Mouse (Mus musculus): ENCODE measurements around the gene Tmcc2. TPM values are rescaled to one million over a fixed set of nuclear protein-coding genes. Genes with fewer than 3 reads are reported as not detected.
A peak's percentile ranks its signal among the peaks of the same experiment; 100 is the strongest.

The Tmcc2 gene
- total RNA-seq, 2 experiments from 2014 or later, result 2,859 to 5,593 TPM

DNA sequence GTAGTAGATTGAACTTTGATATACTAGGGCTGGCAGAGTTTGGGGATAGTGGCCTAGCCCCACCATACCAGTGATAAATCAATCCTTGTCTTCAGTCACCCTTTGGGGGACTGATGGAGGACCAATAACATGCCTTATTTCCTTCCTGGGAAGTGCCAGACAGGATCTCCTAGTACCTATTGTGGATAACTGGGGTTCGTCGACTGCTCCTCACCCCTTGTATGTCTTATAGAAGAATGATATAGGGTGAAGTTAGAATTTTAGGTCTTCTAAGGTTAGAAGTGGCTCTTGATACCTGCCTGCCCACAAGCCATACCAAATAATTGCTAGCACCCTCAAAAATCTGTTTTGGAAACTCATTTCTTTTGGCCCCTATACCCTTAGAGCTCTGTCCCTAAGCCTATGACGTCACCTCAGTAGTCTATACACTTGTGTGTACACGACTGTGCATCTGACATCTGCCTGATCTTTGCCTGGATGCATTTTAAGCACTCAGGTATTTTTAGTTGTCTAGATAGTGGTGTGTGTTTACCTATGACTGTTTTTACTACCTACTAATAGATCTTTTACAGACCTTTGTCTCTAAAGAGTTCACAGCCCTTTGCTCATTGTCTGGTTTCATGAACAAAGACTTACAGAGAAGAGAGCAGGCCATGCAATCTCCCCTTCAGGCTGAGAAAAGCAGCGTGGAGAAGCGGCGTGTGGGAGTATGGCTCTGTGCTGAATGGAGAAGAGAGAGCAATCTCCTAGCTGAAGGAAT is 69.1 kb downstream of the Tmcc2 start:
- ATAC-seq (replicated peaks; ENCODE audit: low FRiP score, poor library complexity, severe bottlenecking), result no peak

DNA sequence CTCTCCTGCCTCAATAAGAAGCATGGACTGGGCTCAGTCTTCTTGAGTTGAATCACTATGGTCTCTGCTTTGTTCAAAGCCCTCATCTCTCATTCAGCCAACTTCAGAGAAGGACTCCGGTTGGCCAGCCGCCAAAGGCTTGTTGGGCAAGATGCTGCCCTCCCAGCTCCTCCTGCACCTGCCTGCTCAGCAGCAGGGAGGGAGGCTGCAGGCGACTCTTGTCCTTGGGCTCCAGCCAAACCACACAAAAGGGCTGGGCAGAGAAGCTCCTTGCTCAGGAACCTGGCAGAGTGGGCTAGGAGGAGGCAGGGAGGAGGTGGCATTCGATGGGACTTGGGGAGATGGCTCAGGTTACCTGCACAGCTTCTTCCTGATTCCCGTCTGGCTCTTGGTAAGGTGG is 71.8 kb downstream of the Tmcc2 start:
- ATAC-seq (replicated peaks; ENCODE audit: low FRiP score, poor library complexity, severe bottlenecking), result no peak

DNA sequence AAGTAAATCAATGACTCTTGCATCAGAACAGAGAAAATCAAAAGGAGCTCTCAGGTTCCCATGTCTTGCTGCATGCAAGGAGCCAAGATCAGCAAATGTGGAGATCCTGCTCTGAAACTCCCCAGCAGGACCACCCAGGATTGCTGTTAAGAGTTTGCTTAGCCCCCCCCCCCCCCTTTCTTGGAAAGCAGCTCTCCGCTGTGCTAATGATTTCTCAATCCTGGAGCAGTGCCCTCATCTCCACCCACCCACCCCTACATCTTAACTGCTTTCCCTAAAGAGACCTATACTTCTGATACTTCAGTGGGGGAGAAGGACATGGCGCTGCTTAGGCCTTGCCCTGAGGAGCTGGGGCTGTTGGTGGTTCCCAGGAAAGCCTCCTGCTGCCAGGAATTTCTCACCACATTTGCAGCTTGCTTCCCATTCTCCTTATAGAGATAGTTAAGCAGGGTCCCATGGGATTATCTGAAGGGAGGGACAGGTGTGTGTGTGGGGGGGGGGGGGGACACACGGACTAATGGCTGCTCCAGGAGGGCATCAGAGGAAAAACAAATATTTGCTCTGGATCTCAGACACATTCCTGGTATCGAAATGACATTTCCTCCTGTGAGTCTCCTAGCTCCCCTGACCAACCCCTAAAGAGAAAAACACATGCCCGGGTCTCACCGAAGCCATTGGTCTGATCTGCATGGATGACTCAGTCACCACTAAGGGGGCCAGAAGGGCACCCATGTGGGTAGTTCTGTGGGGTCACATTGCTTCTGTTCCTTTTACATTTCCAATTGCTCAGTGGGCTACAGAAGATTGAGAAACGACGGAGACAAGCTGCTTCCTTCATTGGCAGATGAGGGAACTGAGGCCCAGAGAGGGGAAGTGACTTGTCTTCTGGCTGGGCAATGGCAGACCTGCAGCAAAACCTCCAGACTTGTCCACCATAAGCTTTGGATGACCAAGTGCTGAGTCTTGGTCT is 72.9 kb downstream of the Tmcc2 start:
- no peak for ATAC-seq (replicated peaks; ENCODE audit: low FRiP score, poor library complexity, severe bottlenecking)

DNA sequence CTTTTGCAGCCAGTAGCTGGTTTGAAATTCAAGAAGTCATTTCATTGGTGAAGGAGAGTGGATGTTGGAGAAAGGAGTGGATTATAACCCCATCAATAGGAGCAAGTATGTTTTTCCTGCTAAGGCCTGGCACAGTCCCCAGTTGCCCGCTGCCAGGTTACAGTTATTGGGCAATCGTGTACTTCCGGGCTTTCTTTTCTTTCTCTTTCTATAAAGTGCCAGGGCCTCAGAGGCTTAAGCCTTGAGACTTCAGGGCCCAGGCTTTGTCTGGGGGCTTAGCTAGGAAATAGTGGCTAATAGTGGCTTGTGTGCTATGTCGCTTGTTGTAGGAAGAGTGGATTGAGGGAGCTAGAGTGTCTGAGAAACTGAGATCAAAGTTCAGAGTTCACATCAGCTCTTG is 73.7 kb downstream of the Tmcc2 start:
- ATAC-seq (replicated peaks; ENCODE audit: low FRiP score, poor library complexity, severe bottlenecking), result no peak

DNA sequence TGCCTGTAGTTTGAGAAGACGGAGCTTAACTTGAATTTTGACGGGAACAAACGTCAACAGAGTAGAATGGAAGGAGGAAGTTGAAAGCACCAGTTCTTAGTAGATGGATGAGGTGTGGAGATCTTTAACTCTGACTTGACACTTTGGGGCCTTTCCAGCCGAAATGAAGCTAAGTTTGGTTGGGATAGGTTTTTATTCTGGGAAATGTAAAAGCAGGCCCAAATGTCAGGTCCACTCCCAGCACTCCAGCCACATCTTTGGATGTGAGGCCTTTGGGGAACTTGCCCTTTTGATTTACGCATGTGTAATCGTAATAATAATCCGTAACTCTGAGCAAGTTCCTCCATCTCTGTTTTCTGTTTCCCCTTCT is 74.5 kb downstream of the Tmcc2 start:
- ATAC-seq (replicated peaks; ENCODE audit: low FRiP score, poor library complexity, severe bottlenecking), result no peak

DNA sequence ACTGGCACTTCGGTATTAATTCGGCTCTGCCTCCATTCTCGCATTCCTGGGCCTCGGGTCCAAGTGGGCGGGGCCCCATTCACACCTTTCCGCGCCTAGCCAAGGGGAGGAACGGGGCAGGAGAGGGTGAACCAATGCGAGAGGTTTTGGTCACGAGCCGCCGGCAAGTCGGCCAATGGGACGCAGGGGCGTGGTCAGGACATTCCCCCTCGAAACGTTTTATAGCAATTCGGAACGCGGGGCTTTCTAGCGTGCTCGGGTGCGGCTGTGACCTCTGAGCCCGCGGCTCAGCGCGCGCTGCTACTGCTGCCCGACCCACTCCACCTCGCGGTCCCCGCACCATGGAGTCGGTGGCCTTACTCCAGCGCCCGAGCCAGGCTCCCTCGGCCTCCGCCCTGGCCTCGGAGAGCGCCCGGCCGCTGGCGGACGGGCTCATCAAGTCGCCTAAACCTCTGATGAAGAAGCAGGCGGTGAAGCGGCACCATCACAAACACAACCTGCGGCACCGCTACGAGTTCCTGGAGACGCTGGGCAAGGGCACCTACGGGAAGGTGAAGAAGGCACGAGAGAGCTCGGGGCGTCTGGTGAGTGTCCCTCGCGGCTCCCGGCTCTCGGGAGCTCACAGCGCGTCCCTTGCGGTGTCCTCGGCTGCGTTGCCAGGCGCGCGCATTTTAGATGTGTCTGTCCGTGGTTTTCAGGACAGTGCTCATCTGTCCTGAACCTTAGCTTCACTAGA is 75.0 kb downstream of the Tmcc2 start, which contains the start of gene Nuak2:
TSS of gene Nuak2 (plus strand) at position 238 of the 736 bp plus-strand sequence.
- ATAC-seq (replicated peaks; ENCODE audit: low FRiP score, poor library complexity, severe bottlenecking), result peak; percentile 87

GRCm38 (mm10) chr1:132312703-132313102 is 78.4 kb downstream of the Tmcc2 start:
- peak; percentile 66 for ATAC-seq (replicated peaks; ENCODE audit: low FRiP score, poor library complexity, severe bottlenecking)

DNA sequence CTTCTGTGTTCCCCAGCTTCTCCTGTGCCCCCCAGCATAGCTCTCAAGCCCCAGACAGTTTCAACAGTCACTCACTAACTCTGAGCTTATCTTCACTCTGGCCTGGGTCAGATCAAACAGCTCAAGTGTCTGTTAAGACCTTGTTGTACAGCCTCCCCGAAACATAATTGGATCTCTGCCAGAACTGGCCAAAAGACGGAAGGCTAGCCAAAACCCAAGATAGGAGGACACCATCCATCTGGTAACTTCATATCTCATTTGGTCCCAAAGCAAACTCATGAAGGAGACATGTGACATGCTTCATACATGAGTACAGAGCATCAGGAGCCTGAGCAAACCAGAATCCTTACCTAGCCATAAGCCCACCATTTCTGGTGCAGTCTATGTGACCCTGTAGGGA is 79.0 kb downstream of the Tmcc2 start:
- 0 out of 2 replicates have a peak, but pooled peaks have one; percentile 9 for ATAC-seq (replicated peaks; ENCODE audit: low FRiP score, poor library complexity, severe bottlenecking)

DNA sequence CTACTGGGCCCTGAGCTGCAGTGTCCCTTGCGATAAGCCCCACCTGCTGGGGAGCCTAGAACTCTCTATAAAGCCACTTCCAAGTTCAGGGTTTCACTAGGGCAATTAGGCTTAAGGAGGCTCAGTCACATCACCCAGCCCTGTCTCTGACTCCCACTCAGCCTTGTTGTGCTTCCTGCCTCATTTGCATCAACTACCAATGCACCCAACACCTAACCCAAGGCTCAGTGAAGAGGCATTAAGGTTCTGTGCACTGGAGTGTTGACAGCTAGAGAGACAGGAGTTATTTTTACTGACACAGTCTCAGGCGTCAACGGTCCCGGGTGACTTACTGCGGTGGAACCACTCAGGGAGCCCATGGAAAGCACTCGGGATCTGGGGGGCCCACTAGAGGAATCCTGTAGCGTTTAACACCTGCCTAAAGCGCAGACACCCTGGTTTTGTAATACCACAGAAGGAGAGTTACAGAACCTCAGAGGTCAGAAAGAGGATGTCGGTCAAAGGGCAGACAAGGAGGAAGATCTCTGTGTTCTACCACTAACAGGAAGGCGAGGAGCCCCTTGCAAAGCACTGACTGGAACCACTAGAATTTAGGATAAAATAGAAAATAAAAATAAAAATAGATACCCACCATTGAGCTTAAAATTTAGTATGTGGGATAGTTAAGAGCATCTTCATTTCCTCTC is 79.8 kb downstream of the Tmcc2 start:
- ATAC-seq (replicated peaks; ENCODE audit: low FRiP score, poor library complexity, severe bottlenecking), result no peak

GRCm38 (mm10) chr1:132310754-132311153 is 80.3 kb downstream of the Tmcc2 start:
- ATAC-seq (replicated peaks; ENCODE audit: low FRiP score, poor library complexity, severe bottlenecking), result no peak

DNA sequence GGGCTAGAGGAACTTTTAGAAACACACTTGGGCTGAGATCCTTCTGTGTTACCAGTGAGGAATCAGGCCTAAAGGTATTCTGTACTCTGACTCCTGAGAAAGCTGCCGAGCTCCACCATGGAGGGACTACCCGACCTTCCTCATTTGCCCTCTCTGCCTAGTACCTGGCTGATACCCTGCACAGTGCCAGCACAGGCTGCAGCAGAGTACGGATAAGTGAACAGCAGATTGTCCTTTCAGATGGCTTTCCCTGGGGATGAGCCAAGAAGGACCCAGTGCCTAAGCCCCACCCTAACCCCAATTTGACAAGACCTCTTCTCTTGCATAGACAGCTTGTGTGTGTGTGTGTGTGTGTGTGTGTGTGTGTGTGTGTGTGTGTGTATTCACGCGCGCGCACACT is 82.4 kb downstream of the Tmcc2 start:
- ATAC-seq (replicated peaks; ENCODE audit: low FRiP score, poor library complexity, severe bottlenecking), result no peak

DNA sequence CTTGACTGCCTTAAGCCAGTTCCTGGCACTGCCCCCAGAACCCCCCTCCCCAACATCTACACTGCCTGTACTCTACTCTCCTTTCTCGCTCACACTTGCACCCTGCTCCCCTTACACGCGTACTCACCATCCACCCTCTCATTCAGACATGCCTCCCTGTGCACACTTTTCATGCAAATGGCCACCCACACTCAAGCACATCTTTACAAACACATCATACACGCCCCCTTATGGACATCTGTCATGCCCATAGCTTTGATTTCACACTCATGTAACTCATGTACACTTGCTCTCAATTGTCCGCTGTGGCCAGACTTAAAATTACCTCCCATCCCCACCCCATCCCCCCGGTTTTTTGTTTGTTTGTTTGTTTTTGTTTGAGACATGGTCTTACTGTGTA is 83.1 kb downstream of the Tmcc2 start:
- ATAC-seq (replicated peaks; ENCODE audit: low FRiP score, poor library complexity, severe bottlenecking), result no peak

GRCm38 (mm10) chr1:132306808-132307207 is 84.3 kb downstream of the Tmcc2 start:
- ATAC-seq (replicated peaks; ENCODE audit: low FRiP score, poor library complexity, severe bottlenecking), result no peak

Other genes with a start within 250 kb of the Tmcc2 start
- gene Lemd1, start 199.8 kb downstream of the Tmcc2 start, total RNA-seq (2015; ENCODE audit: low replicate concordance), result not detected in 2 replicates
- not detected in 2 replicates for gene Lemd1, start 199.8 kb downstream of the Tmcc2 start, total RNA-seq (2017; ENCODE audit: low replicate concordance)
- not detected in 2 replicates for gene AC124108.1, start 199.8 kb downstream of the Tmcc2 start, total RNA-seq (2015; ENCODE audit: low replicate concordance)
- not detected in 2 replicates for gene AC124108.1, start 199.8 kb downstream of the Tmcc2 start, total RNA-seq (2017; ENCODE audit: low replicate concordance)
- gene Gm10188, start 161.5 kb downstream of the Tmcc2 start, total RNA-seq (2015; ENCODE audit: low replicate concordance), result not detected in 2 replicates
- not detected in 2 replicates for gene Gm10188, start 161.5 kb downstream of the Tmcc2 start, total RNA-seq (2017; ENCODE audit: low replicate concordance)
- not detected in 2 replicates for gene Klhdc8a, start 92.7 kb downstream of the Tmcc2 start, total RNA-seq (2015; ENCODE audit: low replicate concordance)
- not detected in 2 replicates for gene Klhdc8a, start 92.7 kb downstream of the Tmcc2 start, total RNA-seq (2017; ENCODE audit: low replicate concordance)
- gene Nuak2, start 75.2 kb downstream of the Tmcc2 start, total RNA-seq (2015; ENCODE audit: low replicate concordance), result 4.4 and 7.7 TPM in 2 replicates
- 1.8 and 3.7 TPM in 2 replicates for gene Nuak2, start 75.2 kb downstream of the Tmcc2 start, total RNA-seq (2017; ENCODE audit: low replicate concordance)
- 36.8 and 37.3 TPM in 2 replicates for gene Dstyk, start 26.3 kb upstream of the Tmcc2 start, total RNA-seq (2015; ENCODE audit: low replicate concordance)
- gene Dstyk, start 26.3 kb upstream of the Tmcc2 start, total RNA-seq (2017; ENCODE audit: low replicate concordance), result 46.4 and 59.1 TPM in 2 replicates
- 12.7 and 21.7 TPM in 2 replicates for gene Rbbp5, start 86.1 kb upstream of the Tmcc2 start, total RNA-seq (2015; ENCODE audit: low replicate concordance)
- 16.3 and 17.6 TPM in 2 replicates for gene Rbbp5, start 86.1 kb upstream of the Tmcc2 start, total RNA-seq (2017; ENCODE audit: low replicate concordance)
- gene Tmem81, start 114.9 kb upstream of the Tmcc2 start, total RNA-seq (2015; ENCODE audit: low replicate concordance), result 2.1 TPM in 1 of 2 replicates, not detected in the other
- gene Tmem81, start 114.9 kb upstream of the Tmcc2 start, total RNA-seq (2017; ENCODE audit: low replicate concordance), result 0.56 and 1.3 TPM in 2 replicates
- gene Cntn2, start 152.0 kb upstream of the Tmcc2 start, total RNA-seq (2015; ENCODE audit: low replicate concordance), result not detected in 2 replicates
- gene Cntn2, start 152.0 kb upstream of the Tmcc2 start, total RNA-seq (2017; ENCODE audit: low replicate concordance), result not detected in 2 replicates

Measured in erythroblast, adult 5-6 weeks (primary cell).